Mouse (Mus musculus): ENCODE measurements at regions not wholly inside any gene's neighbourhood (a gene's known extent, or its start where the extent isn't known, plus 50 kb on each side); places are given as distances from the start of the nearest gene placed in this dataset.

DNA sequence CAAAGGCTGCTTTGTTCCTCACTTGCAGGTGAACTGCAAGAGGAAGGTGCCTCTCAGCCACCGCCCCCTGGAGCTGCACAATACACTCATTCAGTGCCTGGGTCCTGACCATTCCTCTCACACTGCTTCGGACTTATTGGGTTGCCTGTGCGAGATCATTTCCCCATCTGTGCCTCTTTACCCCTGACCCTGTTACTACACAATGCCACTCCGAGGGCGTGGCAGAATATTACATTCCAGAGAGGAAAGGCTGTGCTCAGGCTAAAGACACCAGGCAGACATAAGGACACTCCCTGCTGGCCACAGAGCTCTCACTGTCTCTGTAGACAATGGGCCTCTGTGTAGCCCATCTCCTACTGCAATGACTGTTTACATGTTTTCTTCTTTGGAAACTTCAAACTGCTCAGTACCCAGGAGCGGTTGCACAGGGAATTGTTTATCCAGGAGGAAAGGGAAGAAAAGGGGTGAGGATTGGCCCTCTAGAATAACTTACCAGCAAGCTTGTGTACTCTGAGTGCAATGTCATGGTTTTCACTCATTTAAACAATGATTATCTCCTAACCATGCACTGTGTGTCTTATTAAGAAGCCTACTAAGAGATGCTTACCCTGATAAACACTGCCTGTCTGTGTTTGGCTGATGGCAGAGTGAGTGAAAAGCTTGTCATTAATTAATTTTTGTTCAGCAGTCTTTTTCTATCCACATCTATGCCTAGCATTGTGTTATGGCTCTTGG lies 283.1 kb upstream of the Gm10192 start:
- TF ChIP-seq POLR2A (IDR thresholded peaks at IDR 0.05; ENCODE audit: borderline replicate concordance, insufficient read depth, low read length) (no peak), CTCF (IDR thresholded peaks at IDR 0.05; ENCODE audit: borderline replicate concordance, insufficient read depth, low read depth, low read length) (no peak)

Data from cerebellum, adult 2 months (tissue).